ENCODE assay signal across 8 mouse cellular contexts in the genomic region with DNA sequence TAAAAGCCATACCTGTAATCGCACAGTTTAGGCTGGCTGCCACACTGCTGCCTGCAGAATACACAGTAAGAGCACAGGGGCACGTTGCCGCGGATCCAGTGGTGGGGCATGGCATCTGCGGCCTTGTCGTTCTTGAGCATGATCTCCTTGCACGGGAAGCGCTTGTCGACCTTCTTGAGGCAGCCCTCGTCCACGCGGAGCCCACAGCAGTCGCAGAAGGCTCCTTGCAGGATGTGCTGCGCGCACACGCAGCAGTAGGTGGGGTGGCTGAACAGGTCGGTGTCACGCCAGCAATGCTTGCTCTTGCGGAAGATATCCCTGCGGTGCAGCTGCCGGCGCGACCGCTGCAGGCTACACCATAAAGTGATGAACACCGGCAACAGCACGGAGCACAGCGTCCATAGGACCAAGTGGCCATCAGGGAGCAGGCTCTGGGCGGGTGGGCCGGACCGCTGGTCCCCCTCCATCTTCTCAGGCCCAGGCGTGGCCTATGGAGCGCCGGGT. TPM values are rescaled to one million over a fixed set of nuclear protein-coding genes. Genes with fewer than 3 reads are reported as not detected.
A peak's percentile ranks its signal among the peaks of the same experiment; 100 is the strongest.
DNase-seq lines count a peak whose midpoint lies in the region; ATAC-seq and TF ChIP-seq lines count a peak whose summit lies in the region.

No protein-coding gene starts in this region.

- WGBS in forebrain, embryonic 15.5 days = under 1% methylated on average over 33 of the region's 33 CpGs
- WGBS in small intestine, adult 2 months = under 1% methylated on average over 33 of the region's 33 CpGs

- peak overlapping the region; percentile 90 for H3K9ac ChIP-seq in forebrain, embryonic 15.5 days (replicated peaks)

- H3K9me3 ChIP-seq in forebrain, embryonic 15.5 days = no peaks in the 10 kb centered on the region

- peak; percentile 71; the same call in 1 of the 2 replicates for ATAC-seq in forebrain, embryonic 15.5 days (replicated peaks)
- peak; percentile 51 for ATAC-seq in megakaryocyte, adult 5-6 weeks (ENCODE audit: poor library complexity, severe bottlenecking)

- no peaks in the 10 kb centered on the region for H3K27me3 ChIP-seq in forebrain, embryonic 15.5 days
- no peaks in the 10 kb centered on the region for H3K27me3 ChIP-seq in small intestine, adult 2 months (ENCODE audit: control insufficient read depth, insufficient read depth, low read length)

- peak overlapping the region; percentile 75 for H3K27ac ChIP-seq in forebrain, embryonic 15.5 days (replicated peaks)
- H3K27ac ChIP-seq in small intestine, adult 2 months (ENCODE audit: insufficient read depth, low read depth, low read length) = peak overlapping the region; percentile 6; the same call in 1 of the 2 replicates

- peak overlapping the region; percentile 87 for H3K4me3 ChIP-seq in forebrain, embryonic 15.5 days
- peak overlapping the region; percentile 78 for H3K4me3 ChIP-seq in small intestine, adult 2 months (ENCODE audit: low read depth, low read length)

- H3K4me2 ChIP-seq in forebrain, embryonic 15.5 days (replicated peaks) = peak overlapping the region; percentile 85

- TF ChIP-seq POLR2A in small intestine, adult 2 months (IDR thresholded peaks at IDR 0.05; ENCODE audit: low read depth, low read length) = no peak

- H3K4me1 ChIP-seq in forebrain, embryonic 15.5 days = peaks cover 33% of the 10 kb centered on the region
- peaks cover 8% of the 10 kb centered on the region for H3K4me1 ChIP-seq in small intestine, adult 2 months (ENCODE audit: control insufficient read depth, insufficient read depth, insufficient read length, low read length)

- peak; percentile 20 to 37 for DNase-seq in layer of hippocampus, adult 18-20 months (ENCODE audit: low spot score in 2 of 2)
- DNase-seq in layer of hippocampus, adult 9-11 months = no peak
- peak; percentile 62 for DNase-seq in ZHBTc4 (ENCODE audit: low read depth, low spot score)
- DNase-seq in kidney, postnatal 25 days = peak; percentile 23 to 63
- DNase-seq in cerebellum, adult 11-12 months = no peak

- peaks cover under 1% of the 10 kb centered on the region; the same call in 1 of the 2 replicates for H3K36me3 ChIP-seq in forebrain, embryonic 15.5 days
- peaks cover 2% of the 10 kb centered on the region for H3K36me3 ChIP-seq in small intestine, adult 2 months (ENCODE audit: control insufficient read depth, insufficient read depth, low read length)

- TF ChIP-seq CTCF in small intestine, adult 2 months (IDR thresholded peaks at IDR 0.05; ENCODE audit: extremely low read depth, insufficient read length, insufficient replicate concordance, low read depth, low read length) = no peak

RNA-seq across cellular contexts. Expression of a gene that starts 6.7 kb away (rescaled TPM):
- total RNA-seq in layer of hippocampus, adult 18-20 months (2021) = 10 to 100 TPM; 46.7 to 48.0 TPM
- 16.2 and 16.8 TPM in 2 replicates for polyA plus RNA-seq in forebrain, embryonic 15.5 days (2015; fragmentation: Nextera tagmentation; extraction: Ambion mirVana)
- 1.1 and 1.3 TPM in 2 replicates for total RNA-seq in megakaryocyte, adult 5-6 weeks (2015)
- total RNA-seq in megakaryocyte, adult 5-6 weeks (2017) = 2.6 and 2.7 TPM in 2 replicates
- polyA plus RNA-seq in small intestine, adult 2 months (2012; rRNA removed) = 2.1 and 3.2 TPM in 2 replicates

RNA-seq across cellular contexts. Expression of a gene that starts 13.7 kb away (rescaled TPM):
- not detected for total RNA-seq in layer of hippocampus, adult 18-20 months (2021)
- not detected in 2 replicates for polyA plus RNA-seq in forebrain, embryonic 15.5 days (2015; fragmentation: Nextera tagmentation; extraction: Ambion mirVana)
- total RNA-seq in megakaryocyte, adult 5-6 weeks (2015) = not detected in 2 replicates
- total RNA-seq in megakaryocyte, adult 5-6 weeks (2017) = not detected in 2 replicates
- not detected in 2 replicates for polyA plus RNA-seq in small intestine, adult 2 months (2012; rRNA removed)

Comparison
In these comparisons a context has a peak if more than half of its experiments do, and no peak if none do; other contexts are left out.
1. DNase-seq: peak in layer of hippocampus, adult 18-20 months (2 of 2), ZHBTc4 (single experiment) and kidney, postnatal 25 days (2 of 2); none in layer of hippocampus, adult 9-11 months (single experiment) and cerebellum, adult 11-12 months (single experiment).
2. RNA of a gene that starts 6.7 kb away (total RNA-seq): 46.7 to 48.0 TPM in layer of hippocampus, adult 18-20 months; 1.1 to 2.7 TPM in megakaryocyte, adult 5-6 weeks; every median in the first group is over 10 times any median in the second.